Mouse (Mus musculus) kidney, adult 9 months (tissue): ENCODE measurements around the gene Klc1.

ENCODE experiments used
- DNase-seq: peaks from one replicate; pipeline ENCODE4 v3.0.0; 2022

The Klc1 gene

DNA sequence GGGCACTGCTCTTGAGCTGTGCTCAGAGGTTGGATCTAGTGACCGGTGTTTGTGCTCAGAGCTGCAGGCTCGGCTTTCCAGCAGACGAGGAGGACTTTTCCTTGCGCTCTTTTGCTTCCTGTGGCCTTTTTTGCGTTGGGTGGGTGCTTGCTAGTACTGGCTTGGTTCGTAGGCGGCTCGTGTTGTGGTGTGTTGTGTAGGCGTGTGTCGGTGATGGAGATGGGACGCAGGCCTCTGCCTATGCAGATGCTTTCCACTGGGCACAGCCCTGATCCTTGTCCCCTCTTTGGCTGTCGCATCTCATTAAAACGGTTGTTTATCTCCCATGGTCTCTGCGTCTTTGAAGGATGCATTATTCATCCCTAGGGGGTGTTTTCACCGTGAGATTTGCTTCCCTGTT is 16.2 kb downstream of the Klc1 start:
- DNase-seq, result no peak

DNA sequence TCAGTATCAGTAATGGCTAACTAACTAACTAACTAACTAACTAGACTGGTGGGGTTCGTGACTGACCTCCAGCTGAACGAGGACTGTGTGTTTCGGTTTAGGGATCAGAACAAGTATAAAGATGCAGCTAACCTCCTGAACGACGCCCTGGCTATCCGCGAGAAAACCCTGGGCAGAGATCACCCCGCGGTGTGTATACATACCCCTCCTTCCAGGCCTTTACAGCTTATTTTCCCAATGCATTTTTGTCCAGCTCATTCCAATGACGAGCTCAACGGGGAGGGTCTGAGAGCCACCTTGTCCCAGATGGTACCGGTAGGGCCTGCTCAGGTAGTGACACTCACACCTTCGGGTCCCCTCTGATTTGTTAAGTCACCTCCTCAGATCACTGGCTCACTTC is 19.3 kb downstream of the Klc1 start:
- no peak for DNase-seq

DNA sequence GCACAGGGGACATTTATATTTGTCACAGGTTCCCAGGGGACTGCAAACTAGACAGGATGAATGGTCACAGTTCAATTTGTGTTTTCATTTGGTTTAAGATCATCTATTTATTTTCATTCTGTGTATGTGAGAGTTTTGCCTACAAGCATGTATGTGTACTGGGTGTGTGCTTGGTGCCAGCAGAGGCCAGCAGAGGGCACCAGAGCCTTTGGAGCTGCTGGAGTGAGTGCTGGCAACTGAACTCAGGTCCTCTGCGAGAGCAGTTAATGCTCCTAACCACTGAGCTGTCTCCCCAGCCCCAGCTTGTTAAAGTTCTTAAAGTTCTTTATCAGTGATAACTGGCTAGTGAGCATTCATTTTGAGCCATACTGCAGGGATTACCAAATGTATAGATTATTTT is 20.9 kb downstream of the Klc1 start:
- no peak for DNase-seq

DNA sequence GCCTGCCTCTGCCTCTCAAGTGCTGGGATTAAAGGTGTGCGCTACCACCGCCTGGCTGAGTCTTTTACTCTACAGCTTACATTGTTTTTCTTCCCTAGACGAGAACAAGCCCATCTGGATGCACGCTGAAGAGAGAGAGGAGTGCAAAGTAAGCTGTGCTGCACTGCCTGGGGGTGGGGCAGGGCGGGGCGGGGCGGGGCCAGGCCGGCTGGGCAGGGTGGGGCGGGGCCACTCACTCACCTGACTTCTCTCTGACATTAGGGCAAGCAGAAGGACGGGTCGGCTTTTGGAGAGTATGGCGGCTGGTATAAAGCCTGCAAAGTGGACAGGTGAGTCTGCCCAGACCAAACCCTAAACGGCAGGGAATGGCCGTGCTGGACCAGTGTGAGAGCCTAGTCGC is 26.5 kb downstream of the Klc1 start:
- DNase-seq, result no peak

DNA sequence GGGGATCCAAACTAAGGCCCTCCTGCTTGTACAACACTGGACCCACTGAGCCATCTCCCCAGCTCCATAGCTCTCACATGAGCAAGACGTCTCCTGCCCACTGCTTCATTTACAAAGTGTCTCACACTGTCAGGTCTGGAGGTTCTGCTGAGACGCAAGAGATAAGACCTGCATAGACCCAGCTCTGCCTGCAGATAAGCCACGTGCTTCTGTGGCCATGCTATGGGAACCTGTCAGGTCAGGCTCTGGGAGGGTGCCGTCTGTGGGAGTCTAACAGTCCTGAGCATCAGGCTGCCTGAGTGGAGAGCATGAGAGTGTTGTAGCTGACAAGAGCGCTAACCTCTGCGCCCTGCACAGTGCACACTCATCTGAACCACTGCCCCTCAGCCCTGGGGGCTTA is 28.4 kb downstream of the Klc1 start:
- no peak for DNase-seq

DNA sequence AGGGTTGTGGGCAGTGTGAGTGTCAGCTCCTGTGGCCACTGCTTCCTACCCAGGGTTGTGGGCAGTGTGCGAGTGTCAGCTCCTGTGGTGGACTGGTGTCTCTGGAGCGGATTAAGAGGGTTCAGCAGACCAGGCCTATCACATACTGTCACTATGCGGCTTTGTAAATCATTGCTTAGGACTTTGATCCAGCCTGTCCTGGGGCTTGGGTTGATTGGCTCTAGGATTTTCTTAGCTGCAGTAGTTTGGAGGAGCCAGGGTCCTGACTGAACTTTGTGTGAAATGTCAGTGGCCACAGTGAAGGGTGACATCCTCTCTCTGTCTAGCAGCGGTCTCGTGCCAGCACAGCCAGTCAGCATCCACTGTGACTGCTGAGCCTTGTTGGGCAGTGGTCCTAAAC is 31.4 kb downstream of the Klc1 start:
- DNase-seq, result peak; percentile 86

DNA sequence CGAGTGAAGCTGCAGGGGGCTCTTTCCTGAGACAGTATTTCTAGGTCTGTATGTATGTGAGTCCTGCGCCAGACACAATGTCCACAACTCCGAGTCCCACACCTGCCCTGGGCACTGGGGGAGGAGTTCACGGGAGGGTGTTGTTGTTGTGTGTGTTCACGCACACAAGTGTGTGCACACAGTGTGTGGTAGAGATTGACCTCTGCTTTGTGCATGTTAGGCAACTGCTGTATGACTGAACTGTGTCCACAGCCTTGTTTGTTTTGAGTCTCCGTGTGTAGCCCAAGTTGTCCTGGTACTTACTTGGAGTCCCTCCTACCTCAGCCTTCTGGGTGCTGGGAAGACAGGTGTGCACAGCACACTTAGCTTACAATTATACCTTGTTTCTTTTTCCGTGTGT is 32.0 kb downstream of the Klc1 start:
- DNase-seq, result no peak

DNA sequence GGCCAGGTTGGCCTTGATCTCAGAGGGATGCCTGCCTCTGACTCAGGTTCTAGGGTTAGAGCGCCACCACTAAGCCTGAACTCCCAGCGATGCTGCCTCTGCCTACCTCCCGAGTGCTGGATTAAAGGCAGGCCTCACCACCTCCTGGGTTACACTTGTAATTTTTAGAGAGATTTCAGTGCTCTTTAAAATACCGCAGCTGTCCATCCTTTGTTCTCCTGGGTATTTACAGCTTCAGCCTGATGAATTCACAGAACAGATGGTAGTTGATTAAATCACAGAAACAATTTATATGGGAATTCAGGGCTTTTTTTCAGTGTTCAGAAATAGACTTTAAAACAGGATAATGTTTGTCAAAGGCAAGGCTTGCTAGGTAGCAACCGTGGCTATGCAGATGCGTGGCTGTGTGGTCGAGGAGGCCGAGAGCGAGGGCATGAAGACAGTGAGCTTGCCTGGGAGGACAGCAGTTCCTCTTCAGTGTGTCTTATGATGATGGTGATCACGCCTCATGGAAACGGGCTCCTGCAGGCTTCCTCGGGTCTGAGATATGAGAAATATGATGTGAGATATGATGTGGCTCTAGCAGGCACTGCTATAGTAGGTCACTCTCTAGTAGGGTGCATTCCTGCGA is 32.9 kb downstream of the Klc1 start:
- DNase-seq, result no peak

DNA sequence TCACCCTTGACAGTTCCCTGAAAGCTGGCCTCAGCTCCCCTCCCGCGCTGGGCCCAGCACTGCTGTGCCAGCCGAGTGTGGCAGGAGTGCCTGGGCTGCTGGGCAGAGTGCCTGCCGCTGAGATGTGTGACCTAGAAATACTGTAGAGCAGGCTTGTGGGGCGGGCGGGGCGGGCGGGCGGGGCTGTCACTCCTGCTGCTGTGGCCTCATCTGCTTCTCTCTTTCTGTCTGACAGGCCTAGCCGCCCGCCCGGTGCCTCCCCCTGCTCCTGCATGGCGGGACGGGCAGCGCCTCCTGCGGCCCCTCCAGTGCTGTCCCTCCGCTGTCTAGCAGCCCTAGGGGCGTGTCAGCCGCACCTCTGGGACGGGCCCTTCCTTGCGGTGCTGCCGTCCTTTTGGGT is 35.5 kb downstream of the Klc1 start:
- DNase-seq, result peak; percentile 87

DNA sequence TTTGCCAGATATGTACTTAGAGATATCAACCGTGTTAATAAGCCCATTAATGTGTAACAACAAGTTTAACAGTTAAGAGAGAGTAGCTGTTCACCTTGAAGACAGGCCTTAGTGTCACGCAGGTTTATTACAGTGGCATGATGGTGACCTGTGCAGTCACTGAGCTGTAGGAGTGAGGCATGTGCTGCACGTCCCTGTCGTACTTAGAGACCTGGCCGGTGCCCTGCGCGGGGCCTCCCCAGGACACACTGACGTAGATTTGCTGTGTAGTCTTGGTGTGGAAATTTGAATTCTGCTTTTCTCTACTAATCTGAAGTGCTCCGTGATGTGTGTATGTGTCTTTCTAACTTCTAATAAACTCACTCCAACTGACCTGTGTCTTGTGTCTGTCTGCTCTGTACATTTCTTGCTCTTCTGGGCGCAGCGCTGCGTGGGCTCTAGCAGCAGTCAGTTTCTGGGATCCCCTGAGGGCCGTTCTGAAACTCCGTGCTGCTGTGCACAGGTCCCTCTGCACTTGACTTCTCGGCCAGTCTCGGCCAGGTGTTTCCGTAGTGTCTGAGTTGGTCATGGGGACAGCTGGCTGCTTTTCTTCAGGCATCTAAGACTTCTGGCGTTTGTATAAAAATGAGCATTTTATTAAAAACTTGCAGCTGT is 36.0 kb downstream of the Klc1 start:
- DNase-seq, result no peak

DNA sequence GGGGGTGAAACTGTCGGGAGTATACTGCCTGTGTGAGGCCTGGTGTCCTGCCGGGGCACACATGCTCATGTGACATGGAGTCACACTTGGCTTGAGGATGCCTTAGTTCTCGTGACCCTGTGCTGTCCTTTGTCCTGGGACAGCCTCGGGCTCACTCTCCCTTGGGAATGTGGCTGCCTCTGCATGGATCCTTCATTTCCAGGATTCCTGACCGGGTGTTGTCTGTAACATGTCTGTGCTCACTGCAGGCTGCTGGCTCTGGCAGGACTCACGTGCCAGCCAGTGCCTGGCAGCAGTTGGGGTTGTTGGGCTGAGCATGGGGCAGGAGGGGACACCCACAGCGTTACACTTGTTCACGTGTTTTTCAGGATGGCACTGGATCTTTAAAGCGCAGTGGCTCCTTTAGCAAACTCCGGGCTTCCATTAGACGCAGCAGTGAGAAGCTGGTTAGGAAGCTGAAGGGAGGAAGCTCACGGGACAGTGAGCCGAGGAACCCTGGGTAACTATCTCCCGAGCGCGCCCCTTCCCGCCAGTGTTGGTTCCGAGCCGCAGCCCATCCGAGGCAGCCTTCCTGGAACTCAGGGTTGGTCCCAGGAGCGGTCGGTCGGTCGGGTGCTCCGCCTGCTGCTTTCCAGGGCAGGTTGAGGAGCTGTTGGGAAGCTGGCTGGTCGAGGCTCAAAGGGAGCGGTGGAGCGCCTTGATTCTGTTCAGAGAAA is 36.7 kb downstream of the Klc1 start:
- peak; percentile 72 for DNase-seq

DNA sequence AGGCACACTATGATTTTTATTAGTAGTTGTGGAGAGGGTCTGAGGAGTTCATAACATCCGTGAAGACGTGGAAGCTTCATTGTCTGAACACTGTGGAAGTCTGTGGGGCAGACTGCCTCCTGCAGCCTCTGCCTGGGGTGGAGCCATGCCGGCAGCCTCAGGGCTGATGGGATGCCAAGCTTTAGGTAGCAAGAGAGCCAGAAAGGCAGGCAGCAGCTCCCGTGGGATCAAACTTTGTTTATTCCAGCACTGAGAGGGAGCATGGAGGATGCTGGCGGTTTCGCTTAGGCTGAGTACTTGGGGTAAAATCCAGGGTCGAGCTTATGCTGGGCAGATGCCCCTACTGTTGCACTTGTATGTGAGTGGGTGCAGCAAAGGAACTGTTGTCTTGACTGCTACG is 38.6 kb downstream of the Klc1 start:
- no peak for DNase-seq

DNA sequence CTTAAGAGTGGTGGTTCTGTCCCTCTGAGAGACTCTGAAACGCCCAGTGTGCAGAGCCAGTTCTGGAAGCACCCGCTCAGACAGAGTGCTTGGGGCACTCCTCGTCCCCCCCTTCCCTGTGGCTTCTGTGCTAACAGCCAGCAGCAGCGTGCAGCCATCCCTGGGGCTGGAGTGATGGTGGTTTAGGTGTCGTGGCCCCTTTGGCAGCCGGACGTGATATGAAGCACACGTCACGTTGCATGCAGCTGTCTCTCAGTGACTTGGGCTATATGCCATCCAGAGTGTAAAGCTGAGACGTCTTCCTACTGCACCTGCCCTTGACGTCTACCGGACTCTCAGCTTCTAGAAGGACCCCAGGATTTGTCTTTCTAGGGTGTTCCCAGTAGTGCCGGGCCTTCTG is 39.8 kb downstream of the Klc1 start:
- DNase-seq, result no peak

DNA sequence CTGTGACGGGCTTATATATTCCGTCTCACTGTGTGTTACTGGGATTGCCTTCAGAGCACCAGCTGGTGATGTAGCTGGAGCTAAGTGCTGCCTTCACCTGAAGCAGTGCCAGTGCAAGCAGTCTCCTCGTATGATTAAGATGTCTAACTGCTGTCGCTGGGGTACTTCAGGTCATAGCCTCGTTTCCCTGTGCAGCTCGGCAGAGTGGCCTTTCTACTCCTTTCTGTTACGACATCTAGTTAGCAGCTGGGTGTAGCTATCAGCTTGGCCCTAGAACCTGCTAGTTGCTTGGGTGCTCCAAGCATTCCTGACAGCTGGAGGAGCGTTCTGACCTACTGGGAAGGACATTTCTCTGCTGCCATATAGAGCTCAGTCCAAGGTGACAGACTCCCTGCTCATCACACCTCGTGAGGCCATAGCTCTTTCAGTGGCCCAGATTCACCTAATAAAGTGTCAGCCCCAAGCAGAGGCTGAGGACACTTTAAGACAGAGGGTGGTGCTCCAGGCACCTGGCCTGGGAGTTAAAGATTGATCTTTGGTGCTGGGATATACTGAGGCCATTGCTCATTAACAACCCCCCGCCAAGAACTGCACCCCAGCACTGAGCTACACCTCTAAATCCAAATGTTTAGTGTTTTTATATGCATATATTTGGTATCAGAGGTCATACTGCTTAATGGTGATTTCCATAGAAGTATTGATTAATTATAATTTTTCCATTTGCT is 42.0 kb downstream of the Klc1 start:
- DNase-seq, result peak; percentile 70

DNA sequence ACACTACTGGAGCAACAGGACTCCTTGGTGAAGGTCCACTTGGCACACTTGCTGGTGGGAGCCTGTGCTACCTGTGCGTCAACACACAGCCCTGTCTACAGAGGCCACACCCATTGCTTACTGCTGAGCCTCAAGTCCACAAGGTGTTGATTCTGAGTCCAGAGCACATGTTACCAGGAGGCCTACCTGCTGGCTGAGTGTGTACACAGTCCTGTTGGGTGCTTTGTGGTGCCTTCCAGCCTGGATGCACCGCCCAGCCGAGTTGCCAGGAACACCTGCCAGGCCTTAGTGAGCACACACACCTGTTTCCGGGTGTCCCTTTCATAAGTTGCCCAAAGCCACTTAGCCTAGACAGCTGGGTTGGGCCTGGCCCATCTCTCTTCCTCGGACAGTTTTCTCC is 44.9 kb downstream of the Klc1 start:
- no peak for DNase-seq

DNA sequence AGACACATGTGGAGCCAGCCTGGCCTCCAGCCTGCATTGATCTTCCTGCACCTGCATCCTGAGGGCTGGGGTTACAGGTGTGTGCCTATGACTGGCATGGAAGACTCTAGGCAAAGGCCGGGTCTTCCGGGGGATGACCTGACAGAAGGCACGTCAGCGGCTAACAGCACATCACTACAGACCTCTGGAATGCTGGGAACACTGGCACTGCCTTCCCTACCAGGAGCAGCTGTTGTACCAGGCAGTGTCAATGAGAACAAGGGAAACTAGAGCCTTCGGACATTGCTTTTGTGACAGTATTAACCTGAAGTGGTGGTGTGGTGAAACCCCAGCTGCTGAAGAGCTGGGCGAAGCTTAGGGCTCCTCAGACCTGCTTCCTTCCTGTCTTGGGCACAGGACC is 50.1 kb downstream of the Klc1 start:
- no peak for DNase-seq

DNA sequence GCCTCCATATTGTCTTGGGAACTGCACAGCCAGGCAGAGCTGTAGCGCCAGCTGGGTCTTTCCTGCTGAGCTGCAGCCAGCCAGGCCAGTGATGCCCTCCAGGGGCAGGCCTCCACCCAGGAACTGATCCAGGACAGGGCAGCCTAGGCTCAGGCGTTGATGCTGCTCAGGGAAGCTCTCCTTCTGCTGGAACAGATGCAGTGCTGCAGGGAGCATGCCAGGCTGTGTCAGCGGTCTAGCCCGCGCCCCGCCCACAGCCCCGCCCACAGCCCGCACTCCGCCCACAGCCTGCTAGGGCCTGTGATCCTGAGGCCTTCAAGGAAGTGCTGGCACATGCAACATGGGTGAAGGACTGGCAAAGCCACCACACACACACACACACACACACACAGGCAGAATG is 51.1 kb downstream of the Klc1 start:
- DNase-seq, result peak; percentile 83

DNA sequence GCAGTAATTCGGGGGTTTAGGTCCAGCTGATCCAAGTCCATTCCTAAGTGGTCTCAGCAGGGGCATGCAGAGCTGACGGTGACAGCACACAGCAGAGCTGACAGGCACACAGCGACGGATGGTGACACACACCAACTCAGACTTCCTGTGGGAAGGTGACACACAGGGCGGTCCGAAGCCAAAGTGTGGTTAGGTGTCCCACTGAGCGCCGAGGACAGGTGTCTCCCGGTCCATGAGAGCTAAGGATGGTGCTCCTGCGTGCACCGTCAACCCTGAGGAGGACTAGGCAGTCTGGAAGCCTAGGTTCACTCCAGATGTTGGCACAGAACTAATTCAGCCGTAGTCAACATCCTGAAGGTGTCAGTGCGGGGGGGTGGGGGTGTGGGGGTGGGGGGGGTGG is 53.4 kb downstream of the Klc1 start:
- no peak for DNase-seq

DNA sequence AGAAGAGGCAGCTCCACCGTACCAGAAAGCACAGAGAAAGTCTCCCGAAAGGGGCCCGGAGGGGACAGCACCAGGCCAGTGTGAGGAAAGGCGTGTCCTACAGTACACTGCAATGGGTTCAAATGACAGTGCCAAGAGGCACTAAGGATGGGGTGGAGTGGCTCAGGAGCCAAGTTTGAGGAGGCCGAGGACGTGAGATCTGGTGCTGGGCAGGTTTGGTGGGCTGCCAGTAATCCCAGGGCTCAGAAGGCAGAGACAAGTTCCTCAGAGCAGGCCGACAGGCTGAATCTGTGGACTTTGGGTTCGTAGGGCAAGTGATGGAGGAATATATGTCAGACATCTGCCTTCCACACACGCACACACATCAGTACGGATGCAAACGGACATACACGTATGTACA is 54.0 kb downstream of the Klc1 start:
- no peak for DNase-seq

DNA sequence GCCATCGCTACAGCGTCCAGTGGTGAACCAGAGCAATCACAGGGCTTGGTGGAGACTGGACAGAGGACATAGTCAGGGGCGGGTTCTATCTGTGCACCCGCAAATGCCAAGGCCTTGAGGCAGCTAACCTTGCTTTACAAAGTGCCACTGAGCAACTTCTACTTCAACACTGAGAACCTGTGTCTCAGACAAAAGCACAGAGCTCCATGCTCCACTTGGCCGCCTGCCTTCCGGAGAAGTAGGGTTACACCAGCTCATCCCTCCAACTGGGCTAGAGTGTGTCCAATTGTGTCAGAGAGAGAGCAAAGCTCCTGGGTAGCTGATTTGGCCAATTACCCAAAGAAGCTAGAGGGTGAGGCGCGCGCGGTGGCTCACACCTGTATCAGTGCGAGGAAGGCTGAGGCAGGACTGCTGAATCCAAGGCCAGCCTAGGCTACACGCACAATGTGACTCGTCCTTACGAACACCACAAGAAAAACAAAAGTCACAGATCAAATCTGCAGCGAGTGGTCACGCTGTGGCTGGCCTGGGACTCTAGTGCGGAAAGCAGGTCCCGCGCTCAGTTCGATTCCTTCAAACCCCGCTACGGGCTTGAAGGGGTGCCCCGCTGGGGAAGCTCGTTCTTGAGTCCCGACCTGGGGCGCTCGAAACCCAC is 54.6 kb downstream of the Klc1 start:
- DNase-seq, result no peak

DNA sequence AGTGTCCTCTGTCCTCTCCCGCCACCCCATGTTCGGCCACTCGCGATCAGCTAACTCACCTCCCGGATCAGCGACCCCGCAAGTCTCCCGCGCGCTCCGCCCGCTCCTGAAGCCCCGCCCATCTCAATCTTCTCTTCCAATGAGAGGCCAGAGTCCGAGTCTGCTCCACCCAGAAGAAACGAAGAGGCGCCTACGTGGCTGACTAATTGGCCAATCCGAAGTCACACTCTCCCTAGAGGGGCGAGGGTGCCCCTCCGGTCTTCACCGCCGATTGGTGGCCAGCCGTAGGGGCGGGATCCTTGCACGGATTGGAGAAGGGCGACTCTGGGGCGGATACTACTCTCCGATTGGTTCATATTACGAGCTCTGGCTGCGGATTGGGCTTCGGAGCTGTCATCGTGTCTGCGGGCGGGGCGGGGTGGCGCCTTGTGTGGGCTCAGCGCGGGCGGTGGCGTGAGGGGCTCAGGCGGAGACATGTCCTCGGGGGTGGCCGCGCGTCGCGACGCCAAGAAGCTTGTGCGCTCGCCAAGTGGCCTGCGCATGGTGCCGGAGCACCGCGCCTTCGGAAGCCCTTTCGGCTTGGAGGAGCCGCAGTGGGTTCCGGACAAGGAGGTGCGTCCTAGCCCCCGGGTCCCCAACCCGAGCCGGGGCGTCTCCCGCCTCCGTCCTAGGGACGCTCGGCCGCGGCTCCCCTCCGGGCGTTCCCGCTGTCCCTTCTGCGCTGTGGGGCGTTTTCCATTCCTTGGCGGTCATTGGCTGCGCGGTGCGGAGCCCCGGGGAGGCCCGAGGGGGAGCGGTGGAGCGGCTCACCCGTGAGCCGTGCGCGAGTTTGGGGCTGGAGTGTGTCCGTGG is 55.3 kb downstream of the Klc1 start, which contains the start of the genes Xrcc3 and Zfyve21:
Gene Xrcc3, minus strand, starts transcription at position 108 of the 852 bp plus-strand sequence.
Gene Zfyve21, plus strand, starts transcription at position 405 of the 852 bp plus-strand sequence.
- peak; percentile 99 for DNase-seq
